Mouse (Mus musculus) cortical plate, adult 2 months (tissue): ENCODE measurements at regions not wholly inside any gene's neighbourhood (a gene's known extent, or its start where the extent isn't known, plus 50 kb on each side); places are given as distances from the start of the nearest gene placed in this dataset.

Source experiments
- H3K27ac ChIP-seq: fragments of 200-500 bp; 2 replicates; pipeline ENCODE4 v1.5.1; 2012; ENCODE audit warnings: low read length, control low read depth, inconsistent platforms; ENCODE audit not compliant: insufficient read depth
- H3K4me1 ChIP-seq: fragments of 200-500 bp; 2 replicates; pipeline ENCODE4 v1.6.1; 2011; ENCODE audit warnings: low read length; ENCODE audit not compliant: control insufficient read depth, insufficient read depth
- H3K4me3 ChIP-seq: fragments of 200-500 bp; 2 replicates; pipeline ENCODE4 v1.5.1; 2011; ENCODE audit warnings: mild to moderate bottlenecking, low read length, control low read depth; ENCODE audit not compliant: insufficient read depth
- CTCF ChIP-seq: fragments of 200-500 bp; IDR thresholded peaks from 2 replicates; pipeline ENCODE4 v1.5.1; 2011; ENCODE audit warnings: mild to moderate bottlenecking, control low read depth, low read length; ENCODE audit not compliant: insufficient read depth; ENCODE audit errors: extremely low read depth
- POLR2A ChIP-seq: fragments of 200-500 bp; IDR thresholded peaks from 2 replicates; pipeline ENCODE4 v1.6.1; 2011; ENCODE audit warnings: mild to moderate bottlenecking, low read length, control low read depth; ENCODE audit not compliant: insufficient read depth; ENCODE audit errors: extremely low read depth

DNA sequence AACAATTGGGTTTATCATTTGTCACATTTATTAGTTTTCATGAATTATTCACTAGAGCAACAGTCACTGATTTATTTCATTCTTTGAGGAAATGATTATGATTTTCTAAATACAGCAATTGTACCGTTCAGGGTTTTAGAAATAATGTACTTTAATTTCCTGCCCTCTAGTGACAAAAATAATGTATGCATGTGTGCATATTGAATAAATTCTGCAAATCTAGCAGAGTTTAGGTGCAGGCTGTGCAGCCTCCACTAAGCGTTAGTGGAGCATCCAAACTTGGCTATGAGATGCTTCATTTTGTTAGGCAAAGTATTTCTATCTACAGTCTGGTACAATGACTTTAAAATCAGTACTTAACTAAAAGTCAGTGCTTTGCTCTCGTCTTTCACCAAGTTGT, 642.1 kb upstream of the A830018L16Rik start:
- Histone ChIP-seq H3K27ac (no peak overlapping the region), H3K4me1 (no peaks in the 10 kb centered on the region), H3K4me3 (no peak overlapping the region)
- TF ChIP-seq POLR2A (no peak), CTCF (no peak)

DNA sequence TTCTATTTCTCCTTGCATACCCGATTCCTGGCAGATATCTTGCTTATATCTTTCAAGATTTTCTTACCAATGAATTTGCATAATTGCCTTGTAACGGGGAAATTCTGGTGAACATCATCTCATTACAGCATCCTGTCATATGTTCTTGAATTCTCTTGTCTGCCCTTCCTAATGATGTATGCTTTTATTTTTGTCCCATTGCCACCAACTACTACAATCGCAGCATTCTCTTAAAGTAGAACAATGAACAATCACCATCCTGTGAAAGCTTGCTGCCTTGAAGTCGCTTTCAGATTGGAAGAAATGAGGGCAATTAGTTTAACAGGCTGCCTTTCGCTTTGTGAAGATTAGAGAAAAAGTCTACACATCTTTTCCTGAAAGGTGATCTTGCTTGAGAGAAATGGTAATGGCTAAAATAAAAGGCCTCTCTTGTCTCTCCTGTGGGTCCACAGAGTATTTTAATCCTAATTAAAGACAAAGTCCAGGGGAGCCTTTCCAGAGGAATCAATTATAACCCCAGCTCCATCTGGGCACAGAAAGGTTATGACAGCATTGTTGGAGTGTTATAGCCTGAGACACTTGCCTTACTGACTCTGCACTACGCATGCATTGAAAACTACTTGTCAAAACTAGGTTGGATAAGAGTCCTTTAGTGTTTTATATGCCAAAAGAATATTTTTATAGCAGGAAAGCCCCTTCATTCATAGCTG, 619.7 kb upstream of the A830018L16Rik start:
- H3K4me3 ChIP-seq, result no peak overlapping the region
- no peaks in the 10 kb centered on the region for H3K4me1 ChIP-seq
- TF ChIP-seq CTCF (no peak), POLR2A (no peak)
- H3K27ac ChIP-seq, result no peak overlapping the region

DNA sequence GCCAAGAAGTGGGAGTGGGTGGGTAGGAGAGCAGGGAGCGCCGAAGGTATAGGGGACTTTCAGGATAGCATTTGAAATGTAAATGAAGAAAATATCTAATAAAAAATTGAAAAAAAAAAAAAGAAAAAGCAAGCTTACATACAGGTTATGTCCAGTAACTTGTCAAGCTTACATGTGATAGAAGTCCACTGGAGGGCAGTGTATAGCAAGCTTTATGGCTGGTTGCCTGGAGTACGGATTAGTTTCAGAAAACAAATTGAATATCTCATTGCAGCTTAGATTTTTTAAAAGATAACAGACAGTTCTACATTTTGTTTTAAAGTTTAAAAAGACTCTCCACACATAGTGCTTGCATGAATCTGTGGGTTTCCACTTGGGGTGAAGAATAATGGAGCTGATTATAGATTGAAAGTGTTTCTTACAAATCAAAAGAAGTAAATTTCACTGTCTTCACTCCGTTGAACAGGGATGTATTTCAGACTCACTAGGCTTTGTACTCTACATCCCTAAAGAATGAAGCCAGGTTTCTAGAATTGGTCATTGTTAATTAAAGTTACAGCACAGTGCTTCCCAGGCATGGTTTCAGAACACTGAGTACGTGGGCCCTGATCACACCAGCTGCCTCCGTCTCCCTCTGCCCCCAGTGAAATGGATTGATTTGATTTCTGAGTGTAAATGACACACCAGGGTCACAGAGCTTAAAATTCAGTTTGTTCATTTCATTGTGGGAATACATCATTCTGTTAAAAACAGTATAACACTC, 578.1 kb upstream of the A830018L16Rik start:
- no peaks in the 10 kb centered on the region for H3K4me1 ChIP-seq
- TF ChIP-seq CTCF (peak; percentile 46), POLR2A (no peak)
- H3K27ac ChIP-seq, result no peak overlapping the region
- no peak overlapping the region for H3K4me3 ChIP-seq

DNA sequence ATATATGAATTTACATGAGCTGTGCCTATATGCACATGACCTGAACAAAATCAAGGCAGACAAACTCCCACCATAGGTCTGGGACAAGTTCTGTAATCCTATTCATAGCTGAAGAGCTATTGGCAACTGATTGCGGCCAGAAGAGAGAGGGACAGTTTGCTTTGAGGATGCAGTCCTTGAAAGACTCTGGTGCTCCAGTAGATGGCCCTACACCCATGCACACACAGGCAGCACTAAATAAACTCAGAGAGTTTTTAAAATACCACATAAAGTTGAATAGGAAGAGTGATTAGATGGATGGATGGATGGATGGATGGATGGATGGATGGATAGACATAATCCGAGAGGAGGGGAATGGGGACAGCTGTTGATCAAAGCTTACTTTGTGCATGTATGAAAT, 576.7 kb upstream of the A830018L16Rik start:
- TF ChIP-seq CTCF (peak; percentile 62), POLR2A (no peak)
- Histone ChIP-seq H3K4me1 (no peaks in the 10 kb centered on the region), H3K27ac (no peak overlapping the region), H3K4me3 (no peak overlapping the region)

DNA sequence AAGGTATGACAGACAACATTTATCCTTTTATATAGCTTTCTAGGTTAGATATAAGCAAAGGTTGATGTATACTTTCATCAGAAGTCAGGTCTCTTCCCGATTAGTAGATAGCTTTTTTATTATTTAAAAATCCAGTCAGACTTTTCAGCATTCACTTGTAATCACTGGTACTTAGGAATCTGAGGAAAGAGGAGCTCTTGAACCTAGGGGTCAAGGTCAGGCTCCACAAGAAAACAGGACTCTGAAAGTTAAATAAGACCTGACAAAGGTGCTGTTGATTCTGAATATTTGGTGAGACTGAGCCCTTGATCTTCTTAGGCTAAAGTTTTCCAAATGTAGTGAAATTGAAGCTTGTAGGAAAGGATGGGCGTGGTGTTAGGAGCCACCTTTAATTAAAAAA, 561.0 kb upstream of the A830018L16Rik start:
- TF ChIP-seq CTCF (no peak), POLR2A (no peak)
- H3K27ac ChIP-seq, result no peak overlapping the region
- no peak overlapping the region for H3K4me3 ChIP-seq
- H3K4me1 ChIP-seq, result no peaks in the 10 kb centered on the region

DNA sequence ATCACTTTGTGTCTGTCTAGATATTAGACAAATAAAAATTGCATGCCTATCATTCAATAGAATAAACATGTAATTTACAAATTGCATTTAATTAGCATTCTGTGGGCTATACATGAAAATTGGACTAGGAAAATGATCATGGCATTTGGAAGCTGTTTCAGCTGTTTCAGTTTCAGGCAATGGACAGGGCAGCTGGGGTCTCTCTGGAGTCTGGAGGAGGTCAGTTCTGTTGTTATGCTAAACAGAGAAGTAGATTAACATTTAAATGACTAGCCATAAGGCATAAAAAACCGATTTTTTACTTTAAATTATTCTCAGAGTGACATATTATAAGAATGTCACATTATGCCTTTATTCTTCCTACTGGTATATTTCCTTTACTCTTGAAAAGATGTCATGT, 559.4 kb upstream of the A830018L16Rik start:
- no peak for TF ChIP-seq POLR2A
- no peak for TF ChIP-seq CTCF
- Histone ChIP-seq H3K4me1 (no peaks in the 10 kb centered on the region), H3K27ac (no peak overlapping the region), H3K4me3 (no peak overlapping the region)

DNA sequence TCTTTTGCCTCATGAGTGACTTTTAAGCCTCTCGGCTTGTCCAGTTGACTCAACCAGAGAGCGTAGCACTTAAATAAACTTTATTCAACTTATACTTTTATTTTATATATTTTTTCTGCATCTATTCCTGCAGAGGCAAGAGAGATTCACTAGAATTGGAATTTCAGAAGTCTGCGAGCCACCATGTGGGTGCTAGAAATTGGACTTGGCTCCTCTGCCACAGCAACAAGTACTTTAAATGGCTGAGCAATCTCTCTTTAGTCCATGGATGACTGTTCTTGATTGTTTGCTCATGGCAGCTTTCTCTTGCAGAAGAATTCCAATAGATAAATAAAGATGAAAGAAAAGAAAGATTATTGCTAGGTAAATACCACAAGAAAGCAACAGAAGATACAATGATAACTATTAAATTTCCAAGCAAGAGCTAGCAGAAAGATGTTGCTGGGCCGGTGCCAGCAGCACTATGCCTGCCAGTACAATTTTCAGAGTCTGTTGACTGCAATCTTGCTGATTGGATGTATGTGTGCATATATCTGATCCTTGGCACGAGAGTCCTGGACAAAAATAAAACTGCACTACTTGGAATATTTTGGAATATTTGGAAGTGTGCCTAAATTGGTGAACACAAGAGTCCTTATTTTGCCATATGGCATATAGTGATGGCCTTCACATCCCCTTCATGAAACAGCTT, 542.6 kb upstream of the A830018L16Rik start:
- TF ChIP-seq CTCF (no peak), POLR2A (no peak)
- no peak overlapping the region for H3K27ac ChIP-seq
- H3K4me1 ChIP-seq, result no peaks in the 10 kb centered on the region
- H3K4me3 ChIP-seq, result no peak overlapping the region

DNA sequence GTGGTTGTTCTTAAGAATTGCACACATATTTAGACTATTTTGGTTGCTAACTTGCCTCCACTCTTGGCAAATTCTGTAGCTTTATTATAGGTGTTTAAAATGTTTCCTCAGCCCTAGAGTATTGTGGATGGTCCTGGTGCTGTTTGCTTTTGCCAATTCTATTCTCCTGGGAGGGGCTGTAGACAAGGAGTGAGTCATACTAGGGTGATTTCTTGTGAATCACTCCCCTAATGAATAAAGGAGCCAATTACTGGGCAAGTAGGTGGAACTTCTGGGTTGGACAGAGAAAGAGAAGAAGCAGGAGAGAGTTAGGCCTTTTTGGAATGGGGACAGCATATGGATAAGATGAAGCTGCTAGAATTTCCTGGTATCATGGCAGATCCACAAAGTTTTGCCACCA, 541.6 kb upstream of the A830018L16Rik start:
- Histone ChIP-seq H3K4me1 (no peaks in the 10 kb centered on the region), H3K4me3 (no peak overlapping the region), H3K27ac (no peak overlapping the region)
- TF ChIP-seq CTCF (no peak), POLR2A (no peak)

DNA sequence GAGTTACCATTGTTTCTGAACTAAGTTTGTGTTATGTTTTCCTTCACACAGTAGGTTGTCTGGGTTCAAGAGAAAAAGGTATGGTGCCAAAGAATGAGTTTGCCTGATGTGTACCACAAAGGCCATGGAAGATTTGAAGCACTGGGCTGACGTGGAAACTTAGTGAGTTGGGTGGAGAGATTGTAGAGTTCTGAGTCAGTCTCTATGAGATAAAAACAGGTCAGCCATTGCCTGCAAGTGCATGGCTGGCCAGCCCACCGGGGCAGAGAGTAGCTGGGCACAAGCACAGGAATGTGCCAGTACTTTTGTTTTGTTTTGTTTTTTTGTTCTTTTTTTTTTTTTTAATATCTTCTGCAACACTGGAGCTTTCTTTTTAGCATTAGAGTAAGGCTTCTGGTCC, 541.2 kb upstream of the A830018L16Rik start:
- Histone ChIP-seq H3K27ac (no peak overlapping the region), H3K4me3 (no peak overlapping the region), H3K4me1 (no peaks in the 10 kb centered on the region)
- TF ChIP-seq POLR2A, result no peak
- TF ChIP-seq CTCF, result no peak
